Mouse (Mus musculus) thymus, postnatal 0 days (tissue): ENCODE data around the gene Arhgap31. TPM values are rescaled to one million over a fixed set of nuclear protein-coding genes. Genes with fewer than 3 reads are reported as not detected.

Experiments used
- DNase-seq: peaks from one replicate; pipeline ENCODE4 v3.0.0-alpha.2; 2015; ENCODE audit warnings: low spot score
- polyA plus RNA-seq: library from polyadenylated mRNA; unstranded; fragments of >200 nt; fragmentation: Nextera tagmentation; extraction: Ambion mirVana; gene quantifications from 2 replicates; pipeline ENCODE4 v1.2.1, GENCODE M21; 2015

Arhgap31 gene
- polyA plus RNA-seq, 1 experiment from 2014 or later: 5.7 TPM

DNA sequence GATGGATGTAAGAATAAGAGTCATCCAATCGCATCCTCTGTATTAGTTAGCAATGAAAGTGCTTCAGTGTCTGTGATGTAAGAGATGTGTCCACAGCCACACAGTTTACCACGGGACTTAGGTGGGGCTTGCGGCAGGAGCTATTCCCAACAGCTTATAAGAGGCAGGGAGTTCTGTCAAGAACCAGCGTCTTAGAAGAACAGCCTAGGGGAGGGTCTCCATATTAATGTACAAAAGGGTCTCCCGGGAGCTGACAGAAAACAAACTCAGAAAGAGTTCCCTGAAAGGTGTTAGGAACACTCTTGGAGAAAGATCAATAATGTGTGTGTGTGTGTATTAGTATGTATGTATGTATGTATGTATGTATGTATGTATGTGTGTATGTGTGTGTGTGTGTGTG, 60.4 kb downstream of the Arhgap31 start:
- no peak for DNase-seq

DNA sequence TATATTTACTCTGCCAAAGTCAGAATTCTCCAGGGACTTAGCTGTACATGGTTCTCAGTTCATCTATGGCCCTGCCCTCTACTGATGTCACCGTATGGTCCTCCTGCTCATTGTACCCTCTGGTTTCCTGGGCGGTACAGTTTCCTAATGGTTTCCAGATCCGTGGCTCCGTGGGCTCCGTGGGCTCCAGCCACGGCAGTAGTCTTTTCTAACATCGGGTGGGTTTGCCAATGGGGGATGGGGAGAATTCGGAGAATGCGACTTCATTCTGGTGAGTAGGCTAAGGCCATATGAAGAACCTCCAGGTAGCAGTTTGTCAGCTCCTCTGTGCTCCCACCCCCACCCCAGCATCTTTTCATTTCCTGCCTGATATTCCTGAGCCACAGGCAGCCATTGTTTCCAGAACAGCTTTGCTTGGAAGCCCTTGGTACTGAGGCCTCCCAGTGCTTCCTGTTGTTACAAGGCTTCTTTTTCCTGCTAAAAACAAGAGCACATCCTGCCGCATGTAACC, 61.3 kb downstream of the Arhgap31 start:
- no peak for DNase-seq

DNA sequence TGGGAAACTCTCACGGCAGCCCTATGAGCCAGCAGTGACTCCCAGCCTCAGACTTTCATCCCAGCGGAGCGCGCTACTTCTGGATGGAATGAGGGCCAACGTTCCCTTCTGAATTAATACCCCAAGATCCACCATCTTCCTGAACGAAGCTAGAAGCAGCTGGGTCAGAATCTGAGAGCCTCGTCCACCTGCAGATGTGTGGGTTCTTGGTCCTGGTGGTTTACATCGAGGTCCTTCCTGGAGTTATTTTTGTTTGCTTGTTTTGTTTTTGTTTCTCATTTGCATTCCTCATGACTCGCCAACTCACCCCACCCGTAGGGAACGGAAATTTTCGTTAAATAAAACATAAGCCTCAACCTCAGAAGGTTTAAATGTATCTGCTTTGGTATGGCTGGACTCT, 61.8 kb downstream of the Arhgap31 start:
- DNase-seq: no peak

DNA sequence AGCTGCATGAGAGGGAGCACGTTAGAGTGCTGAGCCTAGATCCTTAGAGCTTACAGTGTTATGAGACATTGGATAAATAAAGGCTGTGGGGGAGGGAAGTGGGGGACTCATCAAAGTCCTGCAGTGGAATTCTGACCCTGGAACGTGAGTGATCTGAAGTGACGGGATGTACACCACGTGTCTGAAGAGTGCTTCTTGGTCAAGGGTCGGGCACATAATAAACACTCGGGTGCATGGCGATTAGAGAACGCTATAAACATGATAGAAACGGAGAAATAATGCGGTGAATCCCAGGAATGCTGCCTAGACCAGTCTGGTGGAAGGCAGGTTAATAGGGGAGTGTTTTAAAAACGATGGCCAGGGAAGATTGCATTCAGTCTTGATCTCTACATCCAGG, 63.6 kb downstream of the Arhgap31 start:
- no peak for DNase-seq

DNA sequence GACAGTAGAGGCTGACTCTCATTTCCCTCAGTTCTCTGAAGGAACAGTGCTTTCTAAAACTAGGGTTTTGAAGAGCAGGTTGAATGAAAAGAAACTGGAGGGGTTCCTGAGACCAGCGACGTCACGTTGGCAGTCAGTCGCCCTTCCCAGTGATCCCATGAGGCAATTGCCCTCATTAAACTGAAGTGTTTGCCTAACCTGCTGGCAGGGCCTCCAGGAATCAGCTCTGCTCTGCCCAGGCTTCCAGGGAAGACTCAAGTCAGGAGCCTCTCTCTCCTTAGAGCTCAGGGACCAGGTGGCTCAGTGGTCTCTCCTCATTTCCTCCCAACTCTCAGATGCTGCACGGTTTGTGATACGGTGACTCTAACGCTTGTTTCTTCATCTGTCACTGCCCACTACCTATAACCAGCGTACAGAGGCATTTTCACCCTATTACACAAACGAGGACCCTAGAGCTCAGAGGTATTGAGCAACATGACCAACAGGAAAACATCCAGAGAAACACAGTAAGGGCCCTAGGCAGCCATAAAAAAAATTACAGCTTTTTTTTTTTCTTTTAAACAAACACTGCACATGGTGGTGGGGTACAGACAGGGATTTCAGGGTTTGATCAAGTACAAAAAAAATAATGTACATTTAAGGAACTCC, 64.2 kb downstream of the Arhgap31 start:
- no peak for DNase-seq

DNA sequence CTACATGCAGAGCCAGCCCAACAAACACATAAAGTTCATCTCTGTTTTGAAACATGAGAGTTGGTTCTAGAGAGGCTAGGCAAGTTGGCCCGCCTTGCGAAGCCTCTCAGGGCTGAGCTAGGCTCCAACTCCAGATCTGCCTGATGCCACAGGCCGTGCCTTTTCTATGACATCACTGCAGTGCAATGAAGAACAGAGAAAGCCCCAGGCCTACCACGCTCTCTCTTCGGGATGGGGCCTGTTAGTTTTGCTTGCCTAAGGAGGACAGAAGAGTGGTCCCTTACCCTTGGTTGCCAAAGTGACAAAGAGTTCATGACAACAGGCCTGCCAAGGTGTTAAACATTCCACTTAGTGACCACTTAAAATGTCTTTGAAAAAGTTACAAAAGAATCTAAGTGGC, 64.9 kb downstream of the Arhgap31 start:
- no peak for DNase-seq

DNA sequence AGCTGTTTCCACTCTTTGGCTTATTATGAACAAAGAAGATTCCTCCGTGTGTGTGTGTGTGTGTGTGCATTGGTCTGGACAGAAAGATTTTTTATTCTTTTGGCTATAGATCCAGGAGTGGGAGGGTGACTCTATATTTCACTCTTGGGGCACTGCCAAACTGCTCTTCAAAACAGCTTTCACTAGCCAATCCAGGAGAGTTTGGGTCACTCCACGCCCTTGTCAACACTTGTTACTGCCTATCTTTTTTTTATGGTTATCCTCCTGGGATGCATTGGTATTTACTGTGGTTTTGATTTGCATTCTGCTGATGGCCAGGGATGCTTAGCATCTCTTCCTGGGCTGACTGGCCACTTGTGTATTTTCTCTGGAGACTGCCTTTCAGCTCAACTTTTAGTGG, 68.6 kb downstream of the Arhgap31 start:
- DNase-seq: no peak

DNA sequence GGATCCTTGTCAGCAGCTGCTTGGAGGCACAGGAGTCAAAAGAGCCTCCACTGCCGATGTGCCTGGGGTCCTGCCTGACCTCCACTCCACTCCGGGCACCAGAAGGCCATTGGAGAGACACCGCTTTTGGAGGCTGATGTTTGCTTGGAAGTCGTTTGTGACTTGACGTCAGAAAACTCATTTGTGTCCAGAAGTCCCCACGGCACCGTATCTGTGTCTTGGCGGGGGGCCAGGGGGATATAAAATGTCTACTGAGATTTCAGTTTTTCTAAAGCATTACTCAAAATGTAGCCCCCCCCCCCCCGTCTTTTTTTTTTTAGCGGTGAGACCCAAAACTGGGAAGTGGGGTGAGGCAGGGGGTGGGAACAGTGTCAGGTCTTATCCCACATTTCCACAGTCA, 76.0 kb downstream of the Arhgap31 start:
- no peak for DNase-seq

DNA sequence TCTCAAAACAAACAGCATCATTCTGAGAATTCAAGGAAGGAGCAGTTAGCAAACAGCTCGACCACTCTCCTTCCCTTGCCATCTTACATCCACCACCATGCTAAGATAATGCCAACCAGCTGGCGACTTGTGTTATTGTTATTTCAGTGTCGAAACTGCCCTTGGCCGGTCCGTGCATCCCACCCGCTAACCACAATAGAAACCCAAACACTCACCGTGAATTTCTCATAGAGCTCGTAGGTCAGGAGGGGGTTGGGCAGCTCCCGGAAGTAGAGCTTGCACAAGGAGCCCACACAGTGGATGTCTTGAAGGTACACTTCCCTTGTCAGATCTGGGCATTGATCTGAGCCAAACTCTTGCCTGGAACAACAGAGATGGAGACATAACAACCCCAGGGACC, 76.4 kb downstream of the Arhgap31 start:
- DNase-seq: peak; percentile 62

DNA sequence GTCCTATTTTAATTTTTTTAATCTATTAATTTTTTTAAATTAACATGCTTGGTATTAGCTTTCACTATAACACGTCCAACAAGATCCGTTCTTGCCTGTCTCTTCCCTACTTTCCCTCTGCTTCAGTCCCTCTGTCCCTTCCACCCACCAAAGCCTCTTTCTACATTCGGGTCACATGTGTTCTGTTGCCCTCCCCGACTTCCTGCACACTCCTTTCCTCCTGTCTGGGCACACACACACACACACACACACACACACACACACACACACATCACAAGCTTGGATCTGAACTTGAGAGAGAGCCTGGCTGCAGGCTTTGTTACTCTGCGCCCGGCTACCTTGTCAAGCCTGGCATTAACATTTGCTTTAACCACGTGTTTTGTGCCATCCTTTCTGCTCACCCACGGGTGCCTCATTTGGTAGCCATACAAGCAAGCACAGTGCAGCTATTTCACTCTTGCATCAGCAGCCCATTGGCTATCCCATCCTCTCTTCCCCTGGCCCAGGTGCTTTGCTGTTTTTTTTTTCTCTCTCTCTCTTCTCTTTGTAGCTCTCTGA, 77.2 kb downstream of the Arhgap31 start:
- DNase-seq: peak; percentile 56

DNA sequence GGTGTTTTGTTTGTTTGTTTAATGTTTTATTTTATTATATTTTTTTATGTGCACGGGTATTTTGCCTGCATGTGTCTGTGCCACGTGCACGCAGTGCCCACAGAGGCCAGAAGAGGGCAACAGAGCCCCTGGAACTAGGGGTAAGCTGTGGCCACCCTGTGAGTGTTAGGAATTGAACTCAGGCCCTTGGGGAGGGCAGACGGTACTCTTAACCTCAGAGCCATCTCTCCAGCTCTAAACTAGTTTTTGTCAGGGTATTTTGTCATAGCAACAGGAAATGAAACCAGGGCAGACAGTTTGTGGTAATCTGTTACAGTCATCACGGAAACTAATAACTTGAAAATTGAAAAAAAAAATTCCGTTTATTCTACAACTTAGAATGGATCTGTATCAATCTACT, 80.9 kb downstream of the Arhgap31 start:
- DNase-seq: peak; percentile 66

DNA sequence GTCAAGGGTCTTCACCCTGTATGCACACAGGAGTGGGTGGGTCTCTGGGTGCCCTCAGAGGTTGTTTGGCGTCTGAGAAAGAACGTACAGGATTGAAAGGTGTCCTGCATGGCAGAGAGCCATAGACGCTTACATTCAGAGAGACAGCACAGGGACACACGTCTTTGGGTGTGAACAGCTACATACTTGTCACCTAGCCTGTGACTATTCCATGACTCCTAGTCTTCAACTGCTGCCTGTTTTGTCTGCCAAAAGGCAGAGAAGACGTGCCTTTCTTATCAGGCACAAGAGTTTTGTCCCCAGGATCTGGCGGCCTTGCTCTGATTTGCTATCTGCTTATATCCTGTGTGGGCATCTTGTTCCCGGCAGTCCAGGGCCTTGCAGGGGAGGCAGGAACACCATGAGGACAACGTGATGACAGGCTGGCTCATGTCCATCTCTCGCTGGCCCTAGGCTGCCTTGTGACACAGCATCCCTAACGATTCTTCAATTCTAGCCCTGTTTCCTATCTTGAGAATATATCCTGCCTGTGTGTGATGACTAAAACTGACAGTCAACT, 87.2 kb downstream of the Arhgap31 start:
- DNase-seq: no peak

DNA sequence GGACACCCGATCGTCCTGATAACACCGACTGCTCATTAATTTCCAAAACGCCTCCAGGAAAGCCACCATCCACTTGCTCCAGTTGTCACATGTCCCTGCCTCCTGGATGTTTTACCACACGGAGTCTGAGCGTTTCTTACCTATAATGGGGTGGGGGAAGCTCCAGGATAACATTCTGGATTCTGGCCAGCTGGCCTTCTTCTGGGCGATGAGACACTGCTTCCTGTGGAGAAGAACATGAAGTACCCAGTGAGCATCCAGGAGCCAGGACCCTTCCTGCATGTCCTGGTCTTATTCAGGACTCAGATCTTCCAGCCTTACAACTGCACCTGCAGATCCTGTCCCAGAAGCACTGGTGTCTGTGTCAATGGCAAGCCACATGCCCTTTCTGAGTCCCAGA, 87.7 kb downstream of the Arhgap31 start:
- DNase-seq: no peak

DNA sequence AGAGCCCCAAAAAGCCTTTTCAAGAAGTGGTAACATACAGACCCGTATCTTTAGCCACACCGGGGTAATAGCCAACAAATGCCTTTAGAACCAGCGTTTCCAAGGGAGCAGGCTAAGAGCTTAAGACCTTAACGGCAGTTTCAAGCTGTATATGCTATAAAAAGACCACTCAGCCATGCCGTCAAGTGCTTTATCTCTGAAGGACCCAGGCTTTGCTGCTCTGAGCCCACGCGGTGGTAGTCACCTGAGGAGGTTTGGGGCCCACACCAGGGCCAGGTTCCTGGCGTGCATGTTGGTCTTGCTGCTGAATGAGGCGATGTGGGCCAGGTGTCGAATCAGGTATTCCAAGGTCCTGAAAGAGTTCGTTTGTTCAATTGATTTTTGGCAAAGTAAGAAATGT, 88.8 kb downstream of the Arhgap31 start:
- DNase-seq: no peak

DNA sequence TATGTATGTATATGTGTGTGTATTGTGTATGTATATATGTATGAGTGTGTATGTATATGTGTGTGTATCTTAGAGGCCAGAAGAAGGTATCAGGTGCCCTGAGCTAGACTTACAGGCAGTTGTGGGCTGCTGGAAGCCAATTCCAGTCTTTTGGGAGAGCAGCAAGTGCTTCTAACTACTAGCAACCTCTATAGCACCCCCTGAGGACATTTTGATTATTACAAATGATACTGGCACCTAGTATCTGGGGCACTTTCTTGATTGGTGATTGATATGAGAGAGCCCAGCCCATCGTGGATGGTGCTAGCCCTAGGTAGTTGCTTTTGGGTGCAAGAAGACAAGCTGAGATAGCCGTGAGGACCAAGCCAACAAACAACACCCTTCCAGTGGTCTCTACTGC, 90.8 kb downstream of the Arhgap31 start:
- DNase-seq: peak; percentile 43

DNA sequence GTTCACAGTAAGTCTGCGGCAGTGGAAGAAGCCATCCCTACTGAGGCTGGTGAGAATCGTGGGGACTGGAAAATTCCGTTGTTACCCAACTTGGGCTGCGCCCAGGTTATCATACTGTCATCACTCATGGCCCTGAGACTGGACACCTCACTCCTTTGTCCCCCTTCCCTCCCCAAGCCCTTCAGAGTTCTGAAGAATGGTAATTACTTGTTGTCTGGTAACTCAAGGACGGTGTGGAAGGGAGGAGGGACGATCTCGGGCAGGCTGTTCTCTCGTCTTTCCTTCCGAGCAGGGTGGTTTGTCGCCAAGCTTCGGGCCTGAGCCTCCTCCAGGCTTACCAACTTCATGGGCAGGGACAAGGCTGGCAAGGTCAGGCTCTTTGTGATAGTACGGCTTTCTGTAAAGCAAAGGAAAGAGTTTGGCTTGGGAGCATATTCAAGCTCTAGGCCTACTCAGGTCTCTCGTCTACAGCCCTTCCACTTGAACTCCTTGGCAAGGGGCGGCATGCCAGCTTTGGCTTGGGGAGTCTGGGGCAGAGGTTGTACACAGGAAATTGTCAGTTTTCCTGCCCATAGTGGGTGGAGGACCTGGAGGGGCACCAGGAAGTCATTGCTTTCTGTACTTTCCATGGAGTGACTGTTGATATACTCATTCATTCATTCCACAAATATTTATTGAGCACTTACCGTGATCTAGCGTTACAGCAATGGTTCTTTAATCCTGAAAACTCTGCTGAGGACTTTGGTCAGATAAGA, 92.2 kb downstream of the Arhgap31 start:
- DNase-seq: no peak

DNA sequence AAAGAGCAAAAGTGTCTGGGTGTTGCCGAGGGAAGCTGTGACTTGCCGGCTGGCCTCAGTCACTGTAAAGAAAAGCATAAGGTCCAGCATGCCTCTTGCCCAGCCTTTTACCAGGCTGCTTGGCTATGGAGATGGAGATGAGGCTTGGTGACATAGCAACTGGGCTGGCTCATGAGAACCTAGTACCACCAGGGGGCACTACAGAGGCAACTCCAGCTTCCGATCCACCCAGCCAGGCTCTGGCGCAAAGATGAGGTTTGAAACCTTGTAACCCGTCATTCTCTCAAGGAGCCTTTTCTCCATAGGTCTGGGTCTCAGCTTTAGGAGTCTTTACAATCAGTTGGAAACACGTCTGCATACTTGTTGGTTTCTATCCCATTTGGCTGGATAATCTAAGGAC, 94.0 kb downstream of the Arhgap31 start:
- peak; percentile 77 for DNase-seq

DNA sequence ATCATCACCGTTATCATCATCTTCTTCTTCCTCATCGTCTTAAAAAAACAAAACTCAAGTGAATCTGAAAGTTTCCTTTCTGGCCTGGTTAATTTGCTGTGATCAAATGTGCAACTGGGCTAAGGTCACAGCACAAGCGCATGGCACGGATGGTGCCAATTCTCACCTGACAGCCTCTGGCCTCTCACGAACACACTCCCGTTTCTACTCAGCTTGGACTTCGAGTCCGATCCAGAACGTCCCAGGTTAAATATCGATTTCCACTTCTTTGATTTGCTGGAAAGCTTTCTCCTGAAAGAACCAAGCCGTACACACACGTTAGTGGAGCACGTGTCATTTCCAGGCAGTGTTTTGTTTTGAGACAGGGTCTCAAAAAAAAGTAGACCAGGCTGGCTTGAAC, 95.1 kb downstream of the Arhgap31 start:
- DNase-seq: no peak

DNA sequence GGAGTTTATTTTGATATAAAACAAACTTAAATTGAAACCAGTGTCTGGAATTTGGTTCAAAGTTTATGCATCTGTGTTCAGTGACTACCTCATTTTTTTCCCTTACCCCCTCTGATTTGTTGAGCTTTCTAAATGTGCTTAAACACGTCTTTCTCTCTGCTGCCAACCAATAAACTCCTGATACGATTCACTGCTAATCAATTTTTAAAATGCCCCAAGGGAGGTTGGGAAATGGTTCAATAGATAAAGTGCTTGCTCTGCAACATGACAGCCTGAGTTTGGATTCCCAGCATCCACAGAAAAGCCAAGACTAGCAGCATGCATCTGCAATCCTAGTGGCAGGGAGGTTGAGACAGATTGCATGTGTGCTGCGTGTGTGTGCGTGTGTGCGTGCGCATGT, 99.4 kb downstream of the Arhgap31 start:
- no peak for DNase-seq

DNA sequence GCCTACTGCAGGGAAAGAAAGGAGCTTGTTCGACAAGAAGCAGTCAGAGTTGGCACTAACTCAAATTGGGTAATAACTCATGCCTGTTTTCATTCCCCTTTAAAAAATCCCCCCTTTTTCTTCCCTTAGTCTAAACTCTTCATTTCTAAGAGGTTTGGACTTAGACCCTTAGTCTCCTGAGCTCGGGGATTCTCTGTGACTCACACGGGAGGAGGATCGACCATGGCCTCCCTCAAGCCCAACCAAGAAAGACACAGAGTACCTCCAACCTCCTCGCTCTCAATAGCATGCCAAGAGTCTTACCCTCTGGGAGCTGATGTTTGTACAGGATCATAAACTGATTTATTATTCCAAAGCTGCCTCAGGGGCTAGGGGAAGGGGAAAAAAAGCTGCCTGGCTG, 100.4 kb downstream of the Arhgap31 start:
- no peak for DNase-seq

DNA sequence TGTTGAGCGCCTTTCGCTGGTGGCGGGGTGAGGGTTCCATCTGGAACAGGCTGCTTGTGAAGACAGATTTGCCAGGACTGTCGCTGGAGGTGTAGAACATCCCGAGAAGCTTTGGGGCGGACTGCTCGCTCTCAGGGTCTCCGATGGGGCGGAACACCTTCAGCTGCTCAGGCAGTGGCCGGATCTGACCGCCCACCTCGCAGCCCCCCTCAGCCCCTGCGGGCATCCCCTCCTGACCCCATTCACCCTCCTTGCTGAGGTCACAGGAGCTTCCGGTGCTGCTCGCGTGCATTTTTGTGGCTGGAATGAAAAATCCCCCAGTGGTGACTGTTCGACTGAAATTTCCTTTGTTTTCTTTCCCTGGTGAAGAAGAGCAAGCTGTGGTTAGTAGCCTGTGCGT, 104.0 kb downstream of the Arhgap31 start:
- DNase-seq: no peak

DNA sequence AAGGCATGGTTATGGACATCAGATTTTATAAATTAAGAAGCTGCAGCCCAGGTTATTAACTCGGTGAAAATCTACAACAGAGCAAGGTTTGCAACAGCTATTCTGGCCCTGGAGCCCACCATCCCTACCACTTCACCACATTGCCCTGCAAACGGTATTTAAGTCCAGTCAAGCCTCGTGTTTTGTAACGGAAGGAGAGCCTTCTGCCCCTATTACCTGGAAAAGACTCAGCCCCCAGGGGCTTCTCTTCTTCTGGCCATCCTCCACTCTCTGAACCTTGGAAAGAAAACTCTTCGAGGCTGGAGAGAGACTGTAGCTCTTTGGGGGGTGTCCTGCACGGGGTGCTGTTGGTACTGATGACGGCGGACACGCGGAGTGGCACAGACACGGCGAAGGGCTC, 104.4 kb downstream of the Arhgap31 start:
- no peak for DNase-seq
